Mouse (Mus musculus) liver, embryonic 15.5 days (tissue): Measurements from ENCODE around the gene Arcn1. TPM values are rescaled to one million over a fixed set of nuclear protein-coding genes. Genes with fewer than 3 reads are reported as not detected.

Source experiments
- ATAC-seq: fragments of 200-750 bp; cut with Nextera tagmentation; 2 replicates; pipeline ENCODE4 v1.8.0; 2017; ENCODE audit warnings: moderate number of reproducible peaks, mild to moderate bottlenecking, moderate library complexity; ENCODE audit not compliant: insufficient read depth
- H3K27ac ChIP-seq: fragments of 300-500 bp; sonication (generic); replicated peaks from 2 replicates; pipeline ENCODE4 v1.5.1; 2015; ENCODE audit warnings: mild to moderate bottlenecking, inconsistent platforms
- H3K27me3 ChIP-seq: fragments of 300-500 bp; sonication (generic); 2 replicates; pipeline ENCODE4 v1.6.1; 2015; ENCODE audit warnings: mild to moderate bottlenecking, inconsistent platforms
- H3K36me3 ChIP-seq: fragments of 300-500 bp; sonication (generic); replicated peaks from 2 replicates; pipeline ENCODE4 v1.6.1; 2015; ENCODE audit warnings: moderate library complexity, mild to moderate bottlenecking, inconsistent platforms
- H3K4me1 ChIP-seq: fragments of 300-500 bp; sonication (generic); replicated peaks from 2 replicates; pipeline ENCODE4 v1.6.1; 2015; ENCODE audit warnings: inconsistent platforms
- H3K4me2 ChIP-seq: fragments of 300-500 bp; sonication (generic); 2 replicates; pipeline ENCODE4 v1.6.1; 2015; ENCODE audit warnings: moderate library complexity, mild to moderate bottlenecking, inconsistent platforms
- H3K4me3 ChIP-seq: fragments of 300-500 bp; sonication (generic); replicated peaks from 2 replicates; pipeline ENCODE4 v1.5.1; 2015; ENCODE audit warnings: mild to moderate bottlenecking, inconsistent platforms
- H3K9ac ChIP-seq: fragments of 300-500 bp; sonication (generic); 2 replicates; pipeline ENCODE4 v1.6.1; 2015; ENCODE audit warnings: moderate library complexity, mild to moderate bottlenecking, inconsistent platforms
- H3K9me3 ChIP-seq: fragments of 300-500 bp; sonication (generic); replicated peaks from 2 replicates; pipeline ENCODE4 v1.6.1; 2016; ENCODE audit warnings: inconsistent platforms
- WGBS: fragments of 180-500 bp; shearing (Covaris S2); methylation state at CpG from one replicate; pipeline ENCODE4 v1.1.7; 2015; ENCODE audit warnings: mixed read lengths; ENCODE audit not compliant: insufficient replicate concordance; 5-methylcytosine and 5-hydroxymethylcytosine counted together
- polyA plus RNA-seq: library from polyadenylated mRNA; unstranded; fragments of >200 nt; fragmentation: Nextera tagmentation; extraction: Ambion mirVana; gene quantifications from 2 replicates; pipeline ENCODE4 v1.2.1, GENCODE M21; 2015

Arcn1 gene
- polyA plus RNA-seq, 1 experiment from 2014 or later = 87.1 TPM

DNA sequence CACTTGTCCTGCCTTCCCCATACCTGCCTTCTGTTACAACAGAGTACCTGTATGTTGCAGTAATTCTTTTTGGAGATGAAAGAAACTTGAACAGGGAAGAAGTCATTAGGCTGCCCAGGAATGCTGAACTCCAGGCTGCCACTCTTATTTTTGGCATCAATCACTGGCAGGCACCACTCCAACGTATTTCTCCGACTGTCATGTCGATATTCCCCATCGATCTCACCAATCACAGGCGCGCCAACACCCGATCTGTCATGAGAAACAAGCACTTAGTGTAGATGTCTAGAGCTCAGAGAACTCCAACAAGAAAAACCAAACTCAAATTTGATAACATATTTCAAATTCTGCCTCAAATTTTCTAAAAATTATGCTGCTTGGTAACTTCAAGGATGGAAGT, 22.3 kb downstream of the Arcn1 start:
- Histone ChIP-seq H3K27ac (no peak overlapping the region), H3K4me3 (no peak overlapping the region), H3K4me1 (no peaks in the 10 kb centered on the region), H3K27me3 (no peaks in the 10 kb centered on the region), H3K4me2 (no peak overlapping the region), H3K9me3 (no peaks in the 10 kb centered on the region), H3K9ac (no peak overlapping the region), H3K36me3 (peaks cover 83% of the 10 kb centered on the region)
- no peak for ATAC-seq
- 86% methylated on average over 7 of the region's 7 CpGs for WGBS

DNA sequence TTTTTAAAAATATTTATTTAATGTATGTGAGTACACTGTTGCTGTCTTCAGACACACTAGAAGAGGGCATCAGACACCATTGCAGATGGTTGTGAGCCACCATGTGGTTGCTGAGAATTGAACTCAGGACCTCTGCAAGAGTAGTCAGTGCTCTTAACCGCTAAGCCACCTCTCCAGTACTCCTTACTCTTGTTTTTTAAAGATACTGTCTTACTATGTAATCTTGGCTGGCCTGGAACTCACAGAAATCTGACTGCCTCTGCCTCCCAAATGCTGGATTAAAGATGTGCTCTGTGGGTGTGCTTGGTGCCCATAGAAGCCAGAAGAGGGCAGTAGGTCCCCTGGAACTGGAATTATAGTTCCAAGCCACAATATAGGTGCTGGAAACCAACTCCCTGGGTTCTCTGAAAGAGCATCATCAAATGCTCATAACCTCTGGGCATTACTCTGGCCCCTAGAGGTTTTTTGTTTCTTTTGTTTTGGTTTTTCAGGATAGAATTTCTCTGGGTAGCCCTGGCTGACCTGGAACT, 26.9 kb downstream of the Arcn1 start:
- Histone ChIP-seq H3K4me1 (peaks cover 5% of the 10 kb centered on the region; the same call in 1 of the 2 replicates), H3K4me3 (no peak overlapping the region), H3K4me2 (no peak overlapping the region), H3K27ac (no peak overlapping the region), H3K9ac (no peak overlapping the region), H3K36me3 (peaks cover 37% of the 10 kb centered on the region), H3K27me3 (peaks cover 19% of the 10 kb centered on the region), H3K9me3 (no peaks in the 10 kb centered on the region)
- no peak for ATAC-seq
- WGBS = 81% methylated on average over 1 of the region's 1 CpGs

GRCm38 (mm10) chr9:44737240-44737949, 30.2 kb downstream of the Arcn1 start:
- no peak overlapping the region for H3K4me3 ChIP-seq
- H3K27me3 ChIP-seq = peaks cover 52% of the 10 kb centered on the region
- no peak overlapping the region for H3K27ac ChIP-seq
- H3K9me3 ChIP-seq = no peaks in the 10 kb centered on the region
- ATAC-seq = no peak
- peaks cover 4% of the 10 kb centered on the region for H3K36me3 ChIP-seq
- H3K4me1 ChIP-seq = peaks cover 35% of the 10 kb centered on the region
- H3K9ac ChIP-seq = no peak overlapping the region
- WGBS = 31% methylated on average over 8 of the region's 8 CpGs
- H3K4me2 ChIP-seq = no peak overlapping the region

DNA sequence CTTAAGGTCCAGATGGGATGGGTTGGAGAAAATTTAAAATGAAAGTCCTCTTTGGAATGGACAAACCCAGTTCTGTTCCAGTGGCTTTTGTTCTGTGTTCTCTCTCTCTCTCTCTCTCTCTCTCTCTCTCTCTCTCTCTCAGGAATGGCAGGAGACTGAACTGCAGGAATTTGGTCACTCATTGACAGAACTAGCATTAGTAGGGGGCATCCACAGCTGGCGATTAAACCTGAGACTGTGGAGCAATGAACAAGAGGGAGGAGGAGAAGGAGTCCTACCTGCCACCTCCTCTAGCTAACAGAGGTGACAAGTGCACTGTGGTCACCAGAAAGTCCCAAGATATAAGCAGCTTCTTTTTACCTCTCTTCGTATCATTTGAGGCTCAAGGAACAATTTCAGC, 31.3 kb downstream of the Arcn1 start:
- Histone ChIP-seq H3K4me3 (no peak overlapping the region), H3K9me3 (no peaks in the 10 kb centered on the region), H3K27ac (no peak overlapping the region), H3K36me3 (no peaks in the 10 kb centered on the region), H3K4me2 (no peak overlapping the region), H3K9ac (no peak overlapping the region), H3K4me1 (peaks cover 43% of the 10 kb centered on the region), H3K27me3 (peaks cover 55% of the 10 kb centered on the region)
- no peak for ATAC-seq
- 44% methylated on average over 2 of the region's 2 CpGs for WGBS

GRCm38 (mm10) chr9:44735886-44736285, 31.8 kb downstream of the Arcn1 start:
- WGBS = 65% methylated on average over 6 of the region's 6 CpGs
- no peak overlapping the region for H3K9ac ChIP-seq
- H3K36me3 ChIP-seq = no peaks in the 10 kb centered on the region
- H3K27me3 ChIP-seq = peaks cover 55% of the 10 kb centered on the region
- H3K4me1 ChIP-seq = peaks cover 43% of the 10 kb centered on the region
- no peak for ATAC-seq
- no peaks in the 10 kb centered on the region for H3K9me3 ChIP-seq
- H3K4me3 ChIP-seq = no peak overlapping the region
- no peak overlapping the region for H3K27ac ChIP-seq
- no peak overlapping the region for H3K4me2 ChIP-seq

DNA sequence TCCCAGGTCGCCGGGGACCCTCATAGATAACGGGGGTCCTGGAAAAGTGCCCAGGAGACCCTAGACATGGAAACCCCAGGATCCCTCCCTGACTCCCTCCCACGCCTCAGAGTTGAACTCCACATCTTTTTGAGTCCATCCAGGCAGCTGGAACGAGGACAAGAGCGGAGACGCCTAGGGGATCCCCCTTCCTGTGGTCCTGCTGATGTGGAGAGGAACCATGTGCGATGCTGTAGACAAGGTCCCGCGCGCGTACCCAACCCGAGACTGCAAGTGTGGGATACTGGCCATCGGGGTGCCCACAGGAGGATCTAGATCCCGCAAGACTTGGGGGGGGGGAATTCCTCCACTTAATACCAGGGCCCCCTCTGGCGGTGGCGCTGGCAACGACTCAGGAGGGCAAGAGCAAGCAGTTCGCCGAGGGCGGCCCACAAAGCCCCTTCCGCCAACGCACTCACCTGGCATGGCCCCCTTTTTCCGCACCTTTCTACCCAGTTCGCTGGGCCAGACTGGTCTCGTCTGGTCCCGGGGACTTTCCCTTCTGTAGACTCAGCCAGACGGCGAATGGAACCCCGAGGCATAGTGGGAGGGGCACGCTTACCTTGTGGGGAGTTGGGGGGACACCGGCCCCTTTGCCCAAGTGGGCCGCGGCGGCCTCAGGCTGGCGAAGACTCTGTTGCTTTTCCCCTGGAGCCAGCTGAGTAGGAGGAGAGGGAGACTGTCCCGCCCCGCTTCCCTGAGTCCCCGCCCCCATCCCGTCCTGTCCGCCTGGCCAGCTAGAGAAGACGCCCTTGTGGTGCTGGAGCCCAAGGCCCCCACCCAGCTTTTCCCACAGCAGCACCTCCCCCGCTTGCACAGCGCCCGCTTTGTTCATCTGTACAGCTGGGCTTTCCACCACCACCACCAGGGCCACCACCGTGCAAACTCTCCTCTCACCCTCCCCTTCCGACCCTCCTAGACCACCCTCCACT, 32.8 kb downstream of the Arcn1 start, which contains the start of gene Phldb1:
Phldb1 (minus strand) TSS at position 675 of the 971 bp plus-strand sequence.
- H3K9me3 ChIP-seq = no peaks in the 10 kb centered on the region
- WGBS = 2% methylated on average over 47 of the region's 47 CpGs
- peaks cover 43% of the 10 kb centered on the region for H3K4me1 ChIP-seq
- H3K9ac ChIP-seq = no peak within 1 kb of the TSS; the same call in 1 of the 2 replicates
- no peak within 1 kb of the TSS for H3K27ac ChIP-seq
- ATAC-seq = peak; percentile 51
- no peaks in the 10 kb centered on the region for H3K36me3 ChIP-seq
- H3K4me2 ChIP-seq = peak within 1 kb of the TSS; percentile 84
- H3K4me3 ChIP-seq = peak within 1 kb of the TSS; percentile 55
- peaks cover 55% of the 10 kb centered on the region for H3K27me3 ChIP-seq

DNA sequence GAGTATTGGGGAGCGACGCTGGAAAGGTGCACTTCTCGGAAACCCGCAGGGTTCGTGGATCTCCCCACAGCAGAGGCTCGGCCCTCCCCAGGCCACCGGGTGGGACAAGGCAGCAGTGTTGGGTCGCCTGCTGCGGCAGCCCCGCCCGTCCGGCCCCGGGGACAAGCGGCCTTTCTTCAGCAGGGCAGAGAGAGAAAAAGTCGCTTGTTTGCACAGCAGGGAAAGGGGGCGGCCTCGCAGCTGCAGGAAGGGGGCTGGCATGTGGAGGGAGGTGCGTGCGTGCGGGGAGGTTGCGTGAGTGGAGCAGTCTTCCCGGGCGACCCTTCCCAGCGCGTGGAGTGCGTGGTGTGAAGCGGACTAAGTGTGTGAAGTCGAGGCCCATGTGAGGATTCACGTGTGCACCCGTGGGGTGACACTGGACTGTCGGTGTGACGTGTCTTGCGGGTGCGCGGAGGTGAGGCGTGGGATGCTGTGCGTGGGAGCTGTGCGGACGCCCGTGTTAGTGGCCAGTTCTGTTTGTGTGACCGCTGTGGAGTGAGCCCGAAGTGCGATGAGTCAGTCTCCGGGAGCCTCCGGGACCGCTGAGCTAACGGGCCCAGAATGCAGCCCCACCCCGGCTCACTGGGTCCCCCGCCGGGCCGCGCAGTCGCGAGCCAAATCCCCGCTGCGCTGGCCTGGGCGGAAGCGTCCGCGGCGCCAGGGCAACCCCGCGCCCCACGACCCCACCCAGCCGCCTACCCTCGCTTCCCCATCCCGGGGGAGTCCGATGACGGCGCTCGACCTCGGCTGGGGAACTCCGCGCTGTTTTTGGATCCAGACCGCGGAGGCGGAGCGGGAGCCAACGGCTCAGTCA, 33.7 kb downstream of the Arcn1 start:
- Histone ChIP-seq H3K9me3 (no peaks in the 10 kb centered on the region), H3K36me3 (no peaks in the 10 kb centered on the region), H3K27me3 (peaks cover 55% of the 10 kb centered on the region), H3K27ac (no peak overlapping the region), H3K9ac (peak overlapping the region; percentile 8; the same call in 1 of the 2 replicates), H3K4me1 (peaks cover 43% of the 10 kb centered on the region), H3K4me3 (peak overlapping the region; percentile 55), H3K4me2 (peak overlapping the region; percentile 84)
- WGBS = 1% methylated on average over 79 of the region's 79 CpGs
- 0 out of 2 replicates have a peak, but pooled peaks have one; percentile 17 for ATAC-seq

DNA sequence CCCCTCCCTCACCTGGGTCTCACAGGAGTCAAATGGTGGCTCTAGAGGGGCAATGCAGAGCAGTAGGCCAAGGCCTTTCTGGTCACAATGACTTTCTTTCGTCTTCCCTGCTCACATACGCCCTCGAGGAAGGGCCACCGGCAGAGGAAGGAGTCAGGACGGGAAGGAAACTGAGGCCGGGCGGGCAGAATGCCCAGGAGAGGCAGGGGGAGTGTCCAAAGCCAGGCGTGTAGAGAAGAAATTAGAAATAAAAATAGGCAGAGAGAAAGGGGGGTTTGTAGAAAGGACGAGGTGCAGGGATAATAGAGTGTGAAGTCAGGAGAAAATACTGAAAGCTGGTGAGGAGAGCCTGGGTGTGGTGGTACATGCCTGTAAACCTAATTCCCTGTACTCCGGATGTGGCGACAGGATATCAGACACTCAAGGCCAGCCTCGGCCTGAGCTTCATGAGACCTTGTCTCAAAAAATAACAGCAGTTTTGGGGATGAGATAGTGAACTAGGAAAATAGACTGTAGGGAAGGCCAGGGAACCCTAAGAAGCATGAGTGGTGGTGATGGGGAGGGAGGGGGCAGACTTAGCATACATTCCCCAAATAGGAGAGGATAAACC, 34.6 kb downstream of the Arcn1 start:
- no peak overlapping the region for H3K9ac ChIP-seq
- H3K4me3 ChIP-seq = peak overlapping the region; percentile 55
- 28% methylated on average over 12 of the region's 12 CpGs for WGBS
- peak overlapping the region; percentile 84 for H3K4me2 ChIP-seq
- H3K4me1 ChIP-seq = peaks cover 43% of the 10 kb centered on the region
- no peak for ATAC-seq
- H3K9me3 ChIP-seq = no peaks in the 10 kb centered on the region
- H3K36me3 ChIP-seq = no peaks in the 10 kb centered on the region
- H3K27ac ChIP-seq = no peak overlapping the region
- H3K27me3 ChIP-seq = peaks cover 55% of the 10 kb centered on the region

- Histone ChIP-seq H3K27me3 (peaks cover 52% of the 10 kb centered on the region), H3K9me3 (no peaks in the 10 kb centered on the region), H3K36me3 (no peaks in the 10 kb centered on the region), H3K27ac (no peak overlapping the region), H3K4me1 (peaks cover 39% of the 10 kb centered on the region), H3K4me3 (no peak overlapping the region), H3K9ac (no peak overlapping the region), H3K4me2 (no peak overlapping the region)
- no peak for ATAC-seq
- WGBS = 12% methylated on average over 5 of the region's 5 CpGs
These were observed 35.5 kb downstream of the Arcn1 start for GRCm38 (mm10) chr9:44732130-44732549.

- 53% methylated on average over 5 of the region's 5 CpGs for WGBS
- Histone ChIP-seq H3K27ac (no peak overlapping the region), H3K9ac (no peak overlapping the region), H3K4me2 (no peak overlapping the region), H3K36me3 (no peaks in the 10 kb centered on the region), H3K9me3 (no peaks in the 10 kb centered on the region), H3K27me3 (peaks cover 16% of the 10 kb centered on the region), H3K4me3 (no peak overlapping the region), H3K4me1 (peaks cover 14% of the 10 kb centered on the region)
- no peak for ATAC-seq
These were observed 40.2 kb downstream of the Arcn1 start for GRCm38 (mm10) chr9:44727441-44727840.
